Comparison of ENCODE assay signal across 9 mouse cellular contexts in the genomic region with DNA sequence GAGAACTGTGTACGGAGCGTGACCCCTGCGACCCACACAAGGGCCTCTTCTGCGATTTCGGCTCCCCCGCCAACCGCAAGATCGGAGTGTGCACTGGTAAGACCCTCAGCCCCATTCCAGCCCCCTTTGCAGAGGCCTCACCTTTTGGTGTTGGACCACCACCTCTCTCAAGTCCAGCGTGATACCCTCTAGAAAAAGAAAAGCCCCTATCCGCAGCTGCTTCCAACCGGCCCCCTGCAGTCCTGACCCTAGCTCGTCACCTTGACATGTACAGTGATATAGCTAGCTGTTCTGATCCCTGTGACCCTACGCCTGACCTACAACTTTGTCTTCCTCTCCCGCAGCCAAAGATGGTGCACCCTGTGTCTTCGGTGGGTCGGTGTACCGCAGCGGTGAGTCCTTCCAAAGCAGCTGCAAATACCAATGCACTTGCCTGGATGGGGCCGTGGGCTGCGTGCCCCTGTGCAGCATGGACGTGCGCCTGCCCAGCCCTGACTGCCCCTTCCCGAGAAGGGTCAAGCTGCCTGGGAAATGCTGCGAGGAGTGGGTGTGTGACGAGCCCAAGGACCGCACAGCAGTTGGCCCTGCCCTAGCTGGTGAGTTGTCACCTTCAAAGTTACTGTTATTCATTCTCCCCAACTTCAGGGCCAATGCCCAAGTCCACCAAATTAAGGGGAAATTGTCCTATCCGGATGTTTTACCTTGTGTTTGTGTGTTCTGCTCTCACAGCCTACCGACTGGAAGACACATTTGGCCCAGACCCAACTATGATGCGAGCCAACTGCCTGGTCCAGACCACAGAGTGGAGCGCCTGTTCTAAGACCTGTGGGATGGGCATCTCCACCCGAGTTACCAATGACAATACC. TPM values are rescaled to one million over a fixed set of nuclear protein-coding genes. Genes with fewer than 3 reads are reported as not detected.
A peak's percentile ranks its signal among the peaks of the same experiment; 100 is the strongest.
DNase-seq lines count a peak whose midpoint lies in the region; ATAC-seq and TF ChIP-seq lines count a peak whose summit lies in the region.
"Had no signal": no experiment of that assay in that cellular context is flagged by ENCODE, and none has a peak within 500 bp of the region (broad histone marks: within the 10 kb centered on the region; RNA-seq: fewer than 3 reads in every experiment).

No protein-coding gene starts in this region.

- peak; percentile 22 to 36 for DNase-seq in layer of hippocampus, postnatal 10 days (ENCODE audit: low spot score in 2 of 2)
- no peak for DNase-seq in layer of hippocampus, adult 11-12 months (ENCODE audit: low spot score)
- peak; percentile 81 for DNase-seq in gastrocnemius, adult 2 months
- peak; percentile 58 for DNase-seq in hindbrain, postnatal 0 days (ENCODE audit: low spot score)
- DNase-seq in c-Kit-positive CD71-positive TER-119-positive erythroid progenitor cells, embryonic 14.5 days (ENCODE audit: low spot score): no peak

- H3K4me3 ChIP-seq in bone marrow, adult 2 months (replicated peaks; ENCODE audit: control insufficient read depth, low read depth, low read length): peak overlapping the region; percentile 31
- H3K4me3 ChIP-seq in gastrocnemius, adult 2 months: peak overlapping the region; percentile 83
- peak overlapping the region; percentile 64 for H3K4me3 ChIP-seq in hindbrain, postnatal 0 days (ENCODE audit: low read length)
- peak overlapping the region; percentile 52 for H3K4me3 ChIP-seq in liver, embryonic 16.5 days (ENCODE audit: low read depth, low read length)
- peak overlapping the region; percentile 65 for H3K4me3 ChIP-seq in stomach, embryonic 15.5 days (replicated peaks)

- no peaks in the 10 kb centered on the region for H3K4me1 ChIP-seq in bone marrow, adult 2 months (ENCODE audit: control insufficient read depth, insufficient read depth, low read length)
- H3K4me1 ChIP-seq in hindbrain, postnatal 0 days (ENCODE audit: insufficient read depth, low read length): no peaks in the 10 kb centered on the region; the same call in 1 of the 2 replicates
- no peaks in the 10 kb centered on the region for H3K4me1 ChIP-seq in liver, embryonic 16.5 days (ENCODE audit: control insufficient read depth, low read depth, low read length)
- peaks cover 11% of the 10 kb centered on the region; the same call in 1 of the 2 replicates for H3K4me1 ChIP-seq in stomach, embryonic 15.5 days

- 52% methylated on average over 31 of the region's 31 CpGs for WGBS in bone marrow, adult 2 months
- WGBS in hindbrain, postnatal 0 days: 11% methylated on average over 31 of the region's 31 CpGs
- WGBS in liver, embryonic 16.5 days (ENCODE audit: insufficient replicate concordance): 29% methylated on average over 31 of the region's 31 CpGs
- 19% methylated on average over 31 of the region's 31 CpGs for WGBS in stomach, embryonic 15.5 days

- no peaks in the 10 kb centered on the region for H3K9me3 ChIP-seq in hindbrain, postnatal 0 days (ENCODE audit: low read length)
- no peaks in the 10 kb centered on the region for H3K9me3 ChIP-seq in liver, embryonic 16.5 days (replicated peaks; ENCODE audit: control insufficient read depth, low read length)
- no peaks in the 10 kb centered on the region for H3K9me3 ChIP-seq in stomach, embryonic 15.5 days

- no peak for TF ChIP-seq POLR2A in bone marrow, adult 2 months (IDR thresholded peaks at IDR 0.05; ENCODE audit: borderline replicate concordance, control insufficient read depth, low read depth, low read length)

- peak overlapping the region; percentile 70 for H3K9ac ChIP-seq in hindbrain, postnatal 0 days (replicated peaks; ENCODE audit: low read length)
- H3K9ac ChIP-seq in liver, embryonic 16.5 days (ENCODE audit: low read depth, low read length): no peak overlapping the region
- H3K9ac ChIP-seq in stomach, embryonic 15.5 days: peak overlapping the region; percentile 63; the same call in 1 of the 2 replicates

- no peaks in the 10 kb centered on the region for H3K36me3 ChIP-seq in hindbrain, postnatal 0 days (ENCODE audit: insufficient read depth, low read length)
- no peaks in the 10 kb centered on the region for H3K36me3 ChIP-seq in liver, embryonic 16.5 days (ENCODE audit: control insufficient read depth, insufficient read depth)
- H3K36me3 ChIP-seq in stomach, embryonic 15.5 days: no peaks in the 10 kb centered on the region

- no peak for TF ChIP-seq CTCF in bone marrow, adult 2 months (IDR thresholded peaks at IDR 0.05; ENCODE audit: control insufficient read depth, insufficient read depth, low read length)
- TF ChIP-seq CTCF in gastrocnemius, adult 2 months (IDR thresholded peaks at IDR 0.05): no peak
- no peak for TF ChIP-seq CTCF in hindbrain, postnatal 0 days (IDR thresholded peaks at IDR 0.05; ENCODE audit: low read depth)

- intact Hi-C loops in gastrocnemius, adult 2 months (cut with DNase I): loop anchor here (10.0 kb wide), 1 partner anchor 281 kb away; no protein-coding TSS in a partner anchor

- H3K27ac ChIP-seq in bone marrow, adult 2 months (ENCODE audit: control insufficient read depth, insufficient read depth, low read depth, low read length, poor library complexity): no peak overlapping the region; the same call in 1 of the 2 replicates
- H3K27ac ChIP-seq in gastrocnemius, adult 2 months: peak overlapping the region; percentile 85
- peak overlapping the region; percentile 68; the same call in 1 of the 2 replicates for H3K27ac ChIP-seq in hindbrain, postnatal 0 days
- no peak overlapping the region for H3K27ac ChIP-seq in liver, embryonic 16.5 days (ENCODE audit: low read length)
- peak overlapping the region; percentile 95 for H3K27ac ChIP-seq in stomach, embryonic 15.5 days

- H3K4me2 ChIP-seq in hindbrain, postnatal 0 days (ENCODE audit: low read depth, low read length): peak overlapping the region; percentile 71
- H3K4me2 ChIP-seq in liver, embryonic 16.5 days (ENCODE audit: low read depth, low read length): peak overlapping the region; percentile 57
- peak overlapping the region; percentile 81 for H3K4me2 ChIP-seq in stomach, embryonic 15.5 days

- peak; percentile 48 for ATAC-seq in hindbrain, postnatal 0 days
- ATAC-seq in liver, embryonic 16.5 days (ENCODE audit: low read depth): no peak
- no peak for ATAC-seq in stomach, embryonic 15.5 days (ENCODE audit: insufficient read depth, low FRiP score, low read depth)

- no peaks in the 10 kb centered on the region for H3K27me3 ChIP-seq in hindbrain, postnatal 0 days (ENCODE audit: insufficient read depth, low read length)
- H3K27me3 ChIP-seq in liver, embryonic 16.5 days (ENCODE audit: control insufficient read depth, insufficient read depth, low read depth, low read length): peaks cover 24% of the 10 kb centered on the region
- H3K27me3 ChIP-seq in stomach, embryonic 15.5 days (replicated peaks): no peaks in the 10 kb centered on the region

RNA-seq across cellular contexts. Expression of a gene that starts 1.0 kb away (rescaled TPM):
- total RNA-seq in layer of hippocampus, postnatal 10 days (2021): 10 to 100 TPM; 10.8 to 13.1 TPM
- polyA plus RNA-seq in bone marrow, adult 2 months (2011; ENCODE audit: insufficient read depth, insufficient read length, low replicate concordance, missing spikeins): 13.0 and 21.3 TPM in 2 replicates
- 10 to 100 TPM; 14.6 to 65.9 TPM for total RNA-seq in gastrocnemius, adult 2 months (2021)
- 7.2 and 7.7 TPM in 2 replicates for total RNA-seq in hindbrain, postnatal 0 days (2014; rRNA removed)
- 4.7 and 5.3 TPM in 2 replicates for polyA plus RNA-seq in hindbrain, postnatal 0 days (2015; fragmentation: Nextera tagmentation; extraction: Ambion mirVana)
- polyA plus RNA-seq in liver, embryonic 16.5 days (2015; fragmentation: Nextera tagmentation; extraction: Ambion mirVana): 0.70 and 0.92 TPM in 2 replicates
- polyA plus RNA-seq in stomach, embryonic 15.5 days (2015; fragmentation: Nextera tagmentation; extraction: Ambion mirVana): 11.4 and 15.6 TPM in 2 replicates
- total RNA-seq: MEL had no signal

Comparison
In these comparisons a context has a peak if more than half of its experiments do, and no peak if none do; other contexts are left out.
1. DNase-seq: peak in layer of hippocampus, postnatal 10 days (2 of 2), gastrocnemius, adult 2 months (single experiment) and hindbrain, postnatal 0 days (single experiment); none in layer of hippocampus, adult 11-12 months (single experiment) and c-Kit-positive CD71-positive TER-119-positive erythroid progenitor cells, embryonic 14.5 days (single experiment).
2. H3K27ac ChIP-seq: peak in gastrocnemius, adult 2 months (single experiment), hindbrain, postnatal 0 days (single experiment) and stomach, embryonic 15.5 days (single experiment); none in bone marrow, adult 2 months (single experiment) and liver, embryonic 16.5 days (single experiment).
3. H3K4me3 ChIP-seq: peak in every context shown above with its lines; median percentile 83 in gastrocnemius, adult 2 months; 65 in stomach, embryonic 15.5 days; 64 in hindbrain, postnatal 0 days; 52 in liver, embryonic 16.5 days; 31 in bone marrow, adult 2 months.
4. Peak in every context shown above with its lines, with median percentiles within 50 percentile points of each other: H3K4me2 ChIP-seq.